Mouse (Mus musculus) cerebellum, postnatal 25 days (tissue): ENCODE data around the gene Trim11.

Source experiments
- DNase-seq, 2 experiments: peaks; one replicate each; pipeline ENCODE4 v3.0.0; 2021; ENCODE audit warnings: mixed read lengths in 2 of 2

Trim11 gene

DNA sequence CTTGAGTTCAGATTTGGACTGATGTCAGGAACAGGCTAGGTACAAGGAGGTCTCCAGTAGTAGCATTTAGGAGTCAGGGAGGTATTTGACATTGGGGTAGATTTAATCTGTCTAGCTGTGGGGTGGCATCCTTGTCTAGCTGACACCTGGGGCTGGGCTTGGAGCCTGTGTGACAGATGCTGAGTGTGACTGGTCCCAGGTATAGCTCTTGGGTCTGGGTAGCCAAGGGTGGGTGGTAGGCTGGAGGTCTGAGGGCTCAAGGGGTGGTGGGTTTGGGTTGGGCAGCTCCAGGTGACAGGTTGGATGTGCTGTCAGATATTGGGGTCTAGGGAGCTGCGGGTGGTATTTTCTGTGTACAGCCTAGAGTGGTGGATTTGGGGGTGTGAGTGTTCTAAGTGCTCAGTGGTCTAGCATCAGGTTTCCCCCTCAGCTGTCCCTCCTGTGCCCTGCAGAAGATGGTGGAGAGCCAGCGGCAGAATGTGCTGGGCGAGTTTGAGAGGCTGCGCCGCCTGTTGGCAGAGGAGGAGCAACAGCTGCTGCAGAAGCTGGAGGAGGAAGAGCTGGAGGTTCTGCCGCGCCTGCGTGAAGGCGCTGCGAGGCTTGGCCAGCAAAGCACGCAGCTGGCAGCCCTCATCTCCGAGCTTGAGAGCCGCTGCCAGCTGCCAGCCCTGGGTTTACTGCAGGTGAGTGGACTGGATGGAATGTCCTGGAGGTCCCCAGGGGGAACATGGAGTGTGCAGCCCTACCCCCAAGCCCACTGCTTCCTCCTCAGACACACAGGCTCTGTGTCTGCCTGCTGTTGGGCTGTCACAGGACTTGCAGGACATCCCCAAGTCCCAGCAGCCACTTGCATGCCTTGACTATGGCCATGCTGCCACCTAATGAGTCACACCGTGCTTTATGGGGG, 3.9 kb downstream of the Trim11 start:
- DNase-seq = peak in 1 of 2 experiments; percentile 38

DNA sequence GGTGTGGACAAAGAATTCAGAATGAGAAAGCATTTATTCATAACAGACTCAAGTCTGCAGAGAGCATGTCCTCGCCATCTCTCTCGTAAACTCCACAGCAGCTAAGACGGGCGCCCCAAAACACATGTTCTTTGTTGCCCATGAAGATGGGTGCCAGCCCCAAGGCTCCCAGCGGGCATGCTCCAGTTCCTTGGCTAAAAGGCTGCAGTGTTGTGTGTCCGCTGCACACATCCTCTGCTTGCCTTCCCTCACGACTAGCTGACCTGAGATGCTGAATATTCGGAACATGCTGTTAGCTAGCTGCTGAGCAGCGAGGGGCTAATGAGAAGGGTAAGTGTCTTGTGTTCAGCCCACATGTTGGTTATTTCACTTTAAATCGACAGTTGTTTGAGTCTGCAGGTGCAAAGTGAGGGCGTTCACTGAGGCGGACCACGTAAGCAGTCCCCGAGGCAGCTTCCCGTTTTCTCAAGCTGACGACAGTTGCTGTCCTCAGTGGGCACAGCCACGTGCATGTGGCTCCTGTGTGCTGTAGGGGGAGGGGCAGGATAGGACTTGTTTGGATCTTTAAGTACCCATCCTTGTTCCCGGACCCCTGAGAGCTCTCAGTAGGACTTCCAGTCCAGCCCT, 4.7 kb downstream of the Trim11 start:
- no peak for DNase-seq

DNA sequence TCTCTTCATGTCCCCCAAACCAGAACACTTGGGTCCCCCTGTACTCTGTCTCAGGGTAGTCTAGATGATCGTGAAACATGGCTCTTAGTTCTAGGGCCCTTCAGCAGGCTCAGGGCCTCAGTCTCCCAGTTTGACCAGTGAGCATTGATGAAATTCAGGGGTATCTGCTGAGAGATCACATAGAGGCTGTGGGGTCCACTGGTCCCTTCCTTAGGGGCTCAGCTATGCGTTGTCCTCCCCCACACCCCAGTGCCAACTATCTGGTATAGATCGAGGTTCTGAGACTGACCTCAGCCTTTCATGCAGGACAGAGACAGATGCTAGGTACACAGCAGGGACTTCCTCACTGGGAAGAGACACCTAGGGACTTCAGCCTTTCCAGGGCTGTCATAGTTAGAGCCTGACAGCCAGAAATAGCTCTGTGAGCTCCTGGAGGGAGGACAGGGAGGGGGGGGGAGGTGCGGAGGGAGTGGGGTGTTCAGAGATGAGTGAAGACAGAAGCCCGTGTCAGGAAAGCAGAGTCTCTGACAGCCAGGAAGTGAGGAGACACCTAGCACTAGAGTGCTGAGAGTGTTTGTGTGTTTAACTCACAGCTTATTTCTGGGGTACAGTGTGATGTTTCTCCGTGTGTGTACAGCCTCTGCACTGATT, 5.9 kb downstream of the Trim11 start:
- no peak for DNase-seq

DNA sequence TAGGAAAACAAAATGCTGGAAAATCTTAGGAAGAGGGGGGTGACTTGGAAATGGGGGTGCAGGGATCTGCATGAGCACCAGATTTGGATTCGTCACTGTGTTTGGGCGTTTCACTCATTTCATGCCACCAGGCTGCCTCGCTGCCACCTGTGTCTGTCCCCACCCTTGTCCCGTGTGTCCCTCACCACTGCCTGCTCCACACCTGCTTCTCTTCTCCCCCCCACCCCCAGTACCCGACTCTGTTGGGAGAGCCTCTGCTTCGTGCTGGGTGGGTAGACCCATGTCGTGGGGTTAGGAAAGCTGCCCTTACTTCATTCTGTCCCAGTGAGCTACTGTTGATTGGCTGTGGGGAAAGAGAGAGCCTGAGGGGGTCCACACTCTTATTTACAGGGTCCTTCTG, 6.8 kb downstream of the Trim11 start:
- DNase-seq = no peak

DNA sequence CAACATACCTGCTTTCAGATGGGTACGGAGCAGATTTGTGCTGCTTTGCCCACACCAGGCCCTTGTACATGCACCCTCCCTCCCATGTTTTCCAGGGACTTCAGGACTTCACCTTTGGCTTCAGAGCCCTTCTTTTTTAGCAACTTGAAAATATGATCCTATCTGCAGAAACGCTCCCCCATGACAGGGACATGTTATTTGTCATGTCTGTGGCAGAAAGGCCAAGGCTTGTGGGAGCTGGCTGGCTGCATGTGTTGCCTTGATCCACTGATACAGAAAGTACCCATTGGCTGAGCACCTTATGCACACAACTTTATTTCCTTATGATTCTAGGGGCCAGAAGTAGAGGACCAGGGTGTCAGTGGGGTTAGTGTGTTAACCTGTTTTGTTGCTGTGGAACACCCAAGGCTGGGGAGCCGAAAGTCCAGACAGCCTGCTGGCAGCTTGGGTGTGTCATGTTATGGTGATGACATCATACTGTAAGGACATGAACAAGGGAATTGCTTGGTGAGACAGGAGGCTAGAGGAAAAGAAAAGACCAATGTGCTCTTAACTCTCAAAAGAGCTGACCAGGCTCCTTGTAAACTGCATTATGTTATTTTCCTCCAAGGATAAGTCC, 7.5 kb downstream of the Trim11 start:
- DNase-seq = no peak

DNA sequence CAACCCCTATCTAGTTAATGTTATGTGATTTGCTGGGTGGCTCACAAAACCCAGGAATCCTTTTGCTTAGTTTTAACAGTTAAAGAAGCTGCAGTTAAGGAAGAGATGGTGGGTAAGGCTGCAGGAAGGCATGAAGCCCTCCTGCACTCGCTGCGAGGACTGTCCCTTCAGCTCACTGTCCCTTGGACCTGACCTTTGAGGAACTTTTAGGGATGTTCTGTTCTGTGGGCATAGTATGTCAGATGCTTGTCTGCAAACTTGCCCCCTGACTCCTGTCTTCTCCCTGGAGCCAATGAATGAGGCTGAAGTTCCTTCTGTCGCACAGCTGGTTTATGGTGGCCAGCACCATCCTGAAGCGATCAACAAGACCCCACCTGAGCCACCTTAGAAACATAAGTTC, 11.3 kb downstream of the Trim11 start:
- no peak for DNase-seq

DNA sequence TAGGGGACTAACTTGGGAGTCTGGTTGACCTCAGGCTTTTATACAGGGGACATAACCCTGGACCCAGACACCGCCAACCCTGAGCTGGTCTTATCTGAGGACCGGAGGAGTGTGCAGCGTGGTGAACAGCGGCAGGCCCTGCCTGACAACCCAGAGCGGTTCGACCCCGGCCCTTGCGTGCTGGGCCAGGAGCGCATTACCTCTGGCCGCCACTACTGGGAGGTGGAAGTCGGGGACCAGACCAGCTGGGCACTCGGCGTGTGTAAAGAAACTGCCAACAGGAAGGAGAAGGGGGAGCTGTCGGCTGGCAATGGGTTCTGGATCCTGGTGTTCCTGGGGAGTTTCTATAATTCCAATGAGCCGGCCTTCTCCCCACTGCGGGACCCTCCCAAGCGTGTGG, 12.2 kb downstream of the Trim11 start:
- no peak for DNase-seq

DNA sequence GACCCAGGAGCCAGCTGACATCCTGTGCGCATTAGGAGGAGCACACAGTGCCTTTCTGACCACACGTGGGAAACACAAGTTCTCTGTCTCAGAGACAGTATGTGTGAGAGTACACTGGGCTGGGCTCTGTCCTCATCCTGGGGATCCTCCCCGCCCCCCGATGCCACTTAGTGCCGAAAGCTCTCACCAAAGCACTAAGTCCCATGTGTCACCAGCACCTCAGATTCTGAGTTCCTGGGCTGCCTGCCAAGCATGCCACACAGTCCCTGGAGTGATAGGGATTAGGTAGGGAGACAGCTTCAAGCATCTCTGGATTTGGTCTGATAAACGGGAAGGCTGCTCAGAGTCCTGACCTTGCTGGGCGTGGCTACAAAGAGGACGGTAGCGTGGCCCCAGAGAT, 12.9 kb downstream of the Trim11 start:
- DNase-seq = peak in 1 of 2 experiments; percentile 39

DNA sequence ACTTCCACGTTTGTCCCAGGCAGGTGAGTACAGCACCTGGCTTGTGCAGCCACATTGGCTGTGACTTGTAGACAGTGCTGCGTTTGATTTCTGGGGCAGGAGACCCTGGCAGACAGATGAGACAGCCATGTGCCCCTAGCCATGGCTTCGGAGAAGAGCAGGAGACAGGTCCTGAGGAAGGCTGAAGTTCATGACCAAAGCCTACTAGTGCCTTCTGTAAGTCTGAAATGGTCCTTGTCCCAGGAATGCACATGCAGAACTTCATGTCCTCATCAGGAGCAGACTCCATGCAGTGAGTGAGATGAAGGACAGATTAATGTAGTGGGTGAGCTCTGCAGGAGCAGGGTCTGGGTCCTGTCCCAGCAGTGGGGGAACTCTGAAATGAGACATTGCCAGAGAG, 14.0 kb downstream of the Trim11 start:
- DNase-seq = no peak

DNA sequence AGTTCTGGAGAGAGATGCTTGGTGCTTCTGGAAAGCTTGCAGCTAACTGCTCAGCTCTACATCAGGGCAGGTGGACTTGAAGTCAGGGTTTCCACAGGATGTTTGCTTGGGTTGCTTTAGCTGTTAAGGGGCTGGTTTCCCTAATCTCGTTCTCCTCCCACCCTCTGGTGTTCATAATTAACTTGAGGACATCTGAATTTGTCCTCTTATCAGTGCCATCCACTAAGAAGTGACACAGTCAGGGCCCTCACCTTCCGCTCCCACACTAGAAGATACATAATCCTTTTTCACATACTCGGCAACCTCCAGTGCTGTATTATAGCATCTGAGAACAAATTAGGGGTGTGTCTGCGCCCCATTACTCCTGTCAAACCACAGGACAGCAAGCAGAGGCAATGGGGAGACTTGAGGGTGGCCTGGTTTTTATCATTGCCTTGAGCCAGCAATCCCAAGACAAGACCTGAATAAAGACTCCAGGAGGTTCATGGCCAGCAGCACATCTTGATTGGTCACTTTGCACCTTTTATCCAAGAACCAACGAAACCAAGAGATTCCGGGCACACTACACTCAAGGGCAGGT, 15.3 kb downstream of the Trim11 start:
- DNase-seq = no peak

DNA sequence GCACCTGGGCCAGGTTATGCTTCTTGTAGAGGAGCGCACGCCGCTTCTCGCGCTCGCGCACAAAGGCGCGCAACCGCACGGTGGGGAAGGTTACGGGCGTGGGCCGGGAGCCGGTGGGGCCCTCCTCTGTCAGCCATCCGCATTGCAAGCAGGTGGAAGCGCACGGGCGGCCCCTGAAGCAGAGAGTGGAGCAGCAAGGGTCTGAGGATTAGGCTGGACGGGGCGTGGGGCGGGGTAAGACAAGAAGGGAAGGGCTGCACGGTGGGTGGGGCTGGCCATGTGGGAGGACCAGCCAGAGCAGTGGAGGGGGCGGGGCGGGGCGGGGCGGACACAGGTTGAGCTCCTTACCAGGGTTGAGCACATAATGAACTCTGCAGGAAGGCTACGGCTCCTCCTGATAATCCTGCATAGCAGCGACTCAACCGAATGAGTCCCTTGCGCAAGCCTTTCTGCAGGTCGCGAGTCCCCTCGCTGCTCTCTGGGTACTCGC, 16.5 kb downstream of the Trim11 start:
- DNase-seq = peak; percentile 57 to 69

DNA sequence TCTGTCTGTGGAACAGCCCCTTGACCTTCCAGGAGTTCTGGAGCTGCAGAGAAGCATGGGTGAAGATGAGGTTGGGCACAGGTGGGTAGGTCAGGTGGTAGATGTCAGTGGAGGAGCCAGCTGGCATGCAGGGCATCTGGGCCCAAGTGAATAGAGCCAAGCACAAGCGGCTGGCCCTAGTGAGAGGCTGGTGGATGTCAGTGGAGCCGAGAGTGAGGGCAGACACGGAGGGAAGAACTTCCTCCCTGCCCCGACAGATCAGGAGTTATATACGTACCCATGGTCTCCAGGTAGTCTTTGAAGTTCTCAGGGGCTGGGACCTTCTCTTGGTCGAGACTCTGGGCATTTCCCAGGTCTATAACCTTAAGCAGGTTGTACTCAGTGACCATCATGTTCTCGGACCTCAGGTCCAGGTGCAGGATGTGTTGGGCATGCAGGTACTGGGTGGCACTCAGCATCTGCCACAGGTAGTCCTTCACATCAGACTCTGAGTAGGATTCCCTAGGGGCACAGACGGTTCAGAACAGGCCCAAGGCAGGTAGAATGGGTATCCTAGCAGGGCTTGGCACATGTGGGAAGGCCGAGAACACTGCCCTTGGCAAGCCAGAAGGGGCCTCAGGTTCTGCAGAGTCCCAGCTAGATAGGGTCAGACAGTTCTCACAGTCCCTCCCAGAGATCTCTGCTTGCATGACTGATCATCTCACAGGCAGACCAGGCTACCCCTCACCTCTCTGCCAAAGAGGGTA, 17.3 kb downstream of the Trim11 start:
- no peak for DNase-seq

DNA sequence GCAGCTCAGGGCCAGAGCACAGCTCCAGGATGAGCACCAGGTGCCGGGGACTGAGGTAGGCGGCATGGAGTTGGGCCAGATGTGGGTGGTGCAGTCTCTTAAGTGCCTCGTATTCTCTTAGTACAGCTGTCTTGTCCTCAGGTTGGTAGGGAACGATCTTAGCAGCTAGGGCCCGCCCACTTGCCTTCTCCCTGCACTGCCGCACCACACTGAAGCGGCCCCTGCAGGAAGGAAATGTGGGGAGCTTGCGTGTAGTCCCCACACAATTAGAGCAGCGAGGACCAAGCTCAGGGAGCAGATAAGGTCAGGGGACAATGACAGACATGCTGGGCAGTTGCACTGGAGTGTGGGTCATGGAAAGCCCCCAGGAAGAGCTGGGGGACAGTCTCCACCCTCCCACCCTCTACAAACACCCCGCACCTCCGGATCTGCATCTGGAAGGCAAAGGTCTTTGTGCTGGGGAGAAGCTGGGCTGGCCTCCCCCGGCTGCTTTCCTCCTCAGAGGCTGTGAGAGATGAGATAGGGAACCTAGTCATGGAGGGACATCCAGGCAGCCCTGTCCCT, 18.0 kb downstream of the Trim11 start:
- DNase-seq = no peak

DNA sequence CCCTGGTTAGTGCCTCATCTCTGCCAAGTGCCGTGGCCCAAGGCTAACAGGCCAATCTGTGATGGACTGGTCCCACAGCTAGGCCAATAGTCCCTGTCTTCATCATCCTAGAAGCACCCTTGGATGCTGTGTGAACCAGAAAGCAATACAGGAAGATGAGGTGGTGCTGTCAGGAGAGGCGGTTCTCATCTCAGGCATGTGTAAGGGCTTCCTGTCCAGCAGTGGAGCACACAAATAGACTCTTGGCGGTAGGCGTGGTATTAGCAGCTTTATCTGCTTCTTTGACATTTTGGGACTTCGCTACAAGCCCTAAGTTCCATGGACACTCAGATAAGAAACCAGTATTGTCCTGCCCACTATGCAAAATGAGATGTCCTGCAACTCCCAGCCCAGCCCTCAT, 19.6 kb downstream of the Trim11 start:
- no peak for DNase-seq

DNA sequence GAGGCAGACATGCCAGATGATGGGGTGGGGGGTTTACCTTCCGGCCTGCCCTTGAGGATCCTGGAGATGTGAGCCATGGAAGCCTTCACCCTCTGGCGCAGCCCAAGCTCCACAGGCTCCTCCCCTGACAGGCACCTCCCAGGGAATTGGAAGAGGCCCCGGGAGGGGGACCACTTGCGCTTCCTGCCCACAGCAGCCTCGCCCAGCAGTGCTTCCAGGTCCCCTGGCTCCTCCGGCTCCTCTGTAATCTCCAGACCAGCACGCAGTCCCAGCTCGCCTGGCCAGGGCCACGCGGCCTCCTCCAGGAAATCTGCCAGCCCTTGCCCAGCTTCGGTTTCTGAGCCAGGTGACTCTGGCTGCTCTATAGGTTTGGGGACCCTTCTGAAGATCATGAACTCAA, 21.3 kb downstream of the Trim11 start:
- DNase-seq = no peak

DNA sequence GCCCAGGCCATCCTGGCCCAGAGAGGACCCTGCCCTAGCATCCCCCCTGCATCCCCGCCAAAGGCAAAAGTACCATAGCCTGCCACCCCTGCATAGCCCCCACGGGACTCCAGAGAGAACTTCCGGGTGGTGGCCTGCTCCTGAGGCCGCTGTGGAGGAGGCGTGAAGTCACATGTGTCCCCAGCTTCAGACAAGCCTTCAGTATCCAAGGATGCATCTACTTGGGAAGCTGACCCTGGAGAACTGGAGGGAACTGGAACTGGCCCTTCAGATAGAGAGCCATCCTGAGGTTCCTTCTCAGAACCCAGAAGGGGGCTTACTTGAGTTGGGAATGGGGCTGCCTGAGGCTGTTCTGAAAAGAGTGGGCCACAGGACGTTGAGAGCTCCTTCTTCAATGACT, 21.9 kb downstream of the Trim11 start:
- DNase-seq = no peak

DNA sequence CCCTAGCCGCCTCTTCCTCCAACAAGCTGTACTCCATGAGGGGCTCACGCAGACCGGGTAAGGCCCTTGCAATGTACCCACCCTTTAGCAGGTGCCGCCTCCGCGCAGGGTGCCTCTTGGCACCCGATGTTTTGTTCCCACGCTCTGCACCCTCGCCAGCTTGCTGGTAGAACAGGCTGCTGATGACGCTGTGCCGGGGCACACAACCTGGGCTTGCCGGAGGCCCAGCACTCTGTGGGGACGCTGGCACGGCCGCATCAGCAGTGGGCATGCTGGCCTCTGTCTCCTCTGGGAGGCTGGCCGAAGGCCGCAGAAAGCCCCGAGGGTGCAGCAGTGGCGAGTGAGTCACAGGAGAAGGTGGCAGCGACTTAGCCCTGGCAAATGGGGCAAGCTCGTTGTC, 22.7 kb downstream of the Trim11 start:
- no peak for DNase-seq

DNA sequence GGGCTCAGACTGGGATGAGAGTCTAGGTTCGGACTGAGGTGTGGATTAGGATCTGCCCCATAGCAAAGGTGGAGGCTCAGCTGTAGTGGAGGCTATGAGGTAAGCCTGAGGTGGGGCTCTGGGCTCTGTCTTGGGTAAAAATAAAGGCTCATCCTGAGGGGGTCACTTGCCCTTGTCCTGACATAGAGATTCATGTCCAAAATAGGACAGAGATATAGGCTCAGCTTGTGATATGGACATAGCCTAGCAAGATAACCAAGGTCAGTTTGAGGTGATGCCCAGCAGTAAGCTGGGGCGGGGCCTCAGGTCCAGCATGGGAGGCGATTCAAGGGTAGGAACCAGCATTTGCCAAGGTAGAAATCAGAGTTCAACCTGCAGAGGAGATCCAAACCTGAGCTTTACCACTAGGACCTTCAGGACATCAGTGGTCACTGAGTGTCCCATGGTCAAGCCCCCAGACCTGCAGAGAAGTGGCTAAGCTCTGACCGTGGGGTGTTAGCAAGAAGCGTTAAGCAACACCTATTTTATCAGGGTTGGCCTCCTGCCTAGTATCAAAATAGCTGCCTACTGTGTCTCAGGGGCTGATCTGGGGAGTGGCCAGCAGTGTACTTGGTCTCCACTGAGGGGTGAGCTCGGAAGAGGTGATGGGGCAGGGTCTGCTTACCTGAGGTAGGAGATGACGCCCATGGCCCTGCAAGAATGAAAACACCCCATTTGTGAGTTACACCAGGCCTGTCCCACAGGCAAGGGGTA, 24.6 kb downstream of the Trim11 start:
- no peak for DNase-seq

DNA sequence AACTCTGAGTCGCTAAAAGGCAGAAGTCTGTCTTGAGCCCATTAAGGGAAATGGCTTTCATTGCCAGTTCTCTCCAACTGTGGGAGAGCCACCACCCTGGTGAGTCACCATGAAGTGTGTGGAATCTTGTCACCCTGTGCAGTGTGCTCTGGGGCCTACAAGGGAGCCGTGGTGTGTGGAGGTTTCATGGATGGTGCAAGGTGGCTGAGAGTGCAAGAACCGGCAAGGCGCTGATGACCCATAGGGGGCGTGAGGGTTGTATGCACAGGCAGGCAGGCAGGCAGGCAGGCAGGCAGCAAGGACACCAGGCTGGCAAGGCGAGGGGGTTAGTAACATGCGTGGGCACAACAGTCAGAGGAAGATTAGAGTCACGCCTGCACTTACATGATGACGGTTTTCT, 37.2 kb downstream of the Trim11 start:
- DNase-seq = peak; percentile 22 to 56

DNA sequence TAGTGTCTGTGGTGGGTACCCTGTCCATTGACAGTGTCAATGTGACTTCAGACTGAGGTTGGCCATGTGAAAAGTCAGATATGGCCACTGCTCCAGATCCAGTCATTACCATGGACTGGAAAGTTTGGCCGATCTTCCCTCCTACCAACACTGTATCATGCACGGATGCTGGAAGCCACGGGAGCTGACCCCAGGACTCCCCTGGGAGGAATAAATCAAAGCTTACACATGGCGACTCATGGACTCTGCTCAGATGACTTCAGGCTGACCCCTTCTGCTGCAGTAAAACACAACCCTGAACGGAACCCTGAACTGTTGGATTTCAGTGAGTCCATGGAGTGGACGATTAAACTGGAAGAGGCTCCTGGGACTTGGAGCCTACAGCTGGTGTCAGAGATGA, 48.5 kb downstream of the Trim11 start:
- DNase-seq = no peak

DNA sequence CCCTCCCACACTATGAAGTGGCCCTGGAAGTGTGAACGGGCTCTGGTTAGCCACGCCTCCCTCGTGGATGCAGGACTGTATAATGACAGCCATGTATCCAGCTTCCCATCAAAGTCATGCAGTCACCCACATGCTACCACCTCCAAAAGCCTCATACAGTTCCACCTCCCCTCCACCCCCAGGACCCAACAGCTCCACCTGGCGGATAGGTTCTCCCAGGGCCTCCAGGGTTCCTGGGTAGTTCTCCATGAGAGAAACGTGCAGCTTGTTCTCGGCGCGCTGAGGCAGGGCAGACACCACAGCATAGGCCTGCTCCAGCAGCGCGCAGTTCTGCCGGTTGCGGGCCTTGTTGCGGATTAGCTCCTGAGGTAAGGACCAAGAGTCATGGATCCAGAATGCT, 51.1 kb downstream of the Trim11 start:
- DNase-seq = no peak
